Mouse (Mus musculus): ENCODE measurements around the gene Cnmd. TPM values are rescaled to one million over a fixed set of nuclear protein-coding genes. Genes with fewer than 3 reads are reported as not detected.

Cnmd gene
- total RNA-seq, 2 experiments from 2014 or later, result 0.62 to 1.5 TPM

DNA sequence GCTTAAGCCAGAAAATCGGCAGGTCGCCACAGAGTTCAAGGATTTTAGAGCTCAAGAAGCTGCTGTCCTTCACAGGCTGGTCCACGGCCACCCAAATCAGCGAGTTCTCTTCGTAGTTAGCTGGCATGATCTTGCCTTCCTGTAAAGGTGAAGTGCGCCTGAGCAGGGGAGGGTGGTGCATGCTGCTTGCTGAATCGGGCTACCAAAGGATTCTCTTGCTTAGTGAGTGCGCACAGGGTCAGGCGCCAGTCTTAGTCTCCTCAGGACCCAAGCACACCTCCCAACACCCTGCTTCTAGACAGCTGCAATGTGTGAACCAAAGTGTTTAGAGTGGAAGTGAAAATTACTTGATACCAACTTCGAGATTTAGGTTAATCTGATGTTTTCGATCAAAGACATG lies 16.6 kb downstream of the Cnmd start:
- no peak for DNase-seq

DNA sequence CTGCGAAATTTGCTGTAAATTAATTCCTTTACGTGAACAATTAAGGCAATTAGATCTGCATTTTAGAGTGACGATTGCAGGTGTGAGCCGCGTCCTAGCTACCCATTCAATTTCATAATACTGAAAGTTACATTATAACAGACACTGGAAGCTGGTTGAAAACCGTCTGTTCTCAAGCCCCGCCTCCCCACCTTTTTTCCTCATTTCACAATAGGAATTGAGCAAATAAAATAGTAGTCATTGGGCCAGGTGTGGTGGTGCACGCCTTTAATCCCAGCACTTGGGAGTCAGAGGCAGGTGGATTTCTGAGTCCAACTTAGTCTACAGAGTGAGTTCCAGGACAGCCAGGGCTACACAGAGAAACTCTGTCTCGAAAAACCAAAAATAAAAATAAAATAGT lies 19.9 kb downstream of the Cnmd start:
- DNase-seq, result no peak

DNA sequence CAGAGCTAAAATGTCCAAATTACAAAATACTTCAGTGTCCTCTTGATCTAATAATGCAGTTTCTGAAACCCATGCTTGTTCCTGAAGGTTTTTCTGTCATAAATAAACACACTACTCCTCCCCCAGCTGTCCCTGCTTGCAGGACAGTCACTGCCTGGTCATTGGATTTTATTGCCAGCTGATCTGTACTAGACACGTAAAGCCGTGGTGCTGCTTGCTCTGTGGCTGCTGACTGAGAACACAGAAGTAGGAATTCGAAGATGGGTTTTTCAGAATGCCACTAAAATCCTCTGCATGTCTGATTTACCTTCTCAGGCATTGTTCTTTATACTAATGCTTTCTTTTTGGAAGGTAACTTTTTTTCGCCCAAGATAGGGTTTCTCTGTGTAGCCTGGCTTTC lies 25.2 kb downstream of the Cnmd start:
- DNase-seq, result no peak

DNA sequence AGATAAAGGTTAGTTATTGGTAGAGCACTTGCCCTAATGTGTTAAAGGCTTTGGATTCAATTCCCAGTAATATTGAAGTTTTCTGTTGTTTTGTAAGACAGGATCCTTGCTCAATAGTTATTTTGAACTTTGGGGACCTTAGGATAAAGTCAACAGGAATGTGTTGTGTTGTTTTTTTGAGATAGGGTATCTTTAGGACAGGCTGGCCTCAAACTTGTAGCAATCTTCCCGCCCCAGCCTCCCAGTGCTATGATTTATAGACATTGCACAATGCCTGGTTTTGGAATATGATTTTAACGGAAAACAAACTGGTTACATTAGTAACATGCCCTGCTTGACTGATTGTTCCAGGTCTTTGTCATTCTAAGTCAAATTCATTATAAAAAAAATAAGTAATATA lies 28.8 kb downstream of the Cnmd start:
- DNase-seq, result no peak

DNA sequence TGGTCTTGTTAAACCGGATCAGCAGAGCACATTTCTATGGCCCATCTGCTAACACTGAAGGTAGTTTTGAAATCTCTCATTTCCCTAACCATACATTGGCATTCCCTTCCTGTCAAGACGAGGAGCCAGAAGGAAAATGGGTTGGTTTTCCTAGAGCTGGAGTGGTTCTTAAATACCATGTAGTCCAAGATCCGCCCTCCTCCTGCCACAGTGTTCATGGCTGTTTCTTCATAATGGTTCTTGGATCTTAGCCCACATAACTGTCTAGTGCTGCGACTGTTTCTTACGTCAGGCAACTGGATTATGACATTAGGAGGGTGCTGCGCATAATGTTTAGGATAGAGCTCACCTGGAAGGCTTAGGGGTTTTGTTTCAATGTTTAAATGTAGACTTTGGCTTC lies 29.6 kb downstream of the Cnmd start:
- no peak for DNase-seq

DNA sequence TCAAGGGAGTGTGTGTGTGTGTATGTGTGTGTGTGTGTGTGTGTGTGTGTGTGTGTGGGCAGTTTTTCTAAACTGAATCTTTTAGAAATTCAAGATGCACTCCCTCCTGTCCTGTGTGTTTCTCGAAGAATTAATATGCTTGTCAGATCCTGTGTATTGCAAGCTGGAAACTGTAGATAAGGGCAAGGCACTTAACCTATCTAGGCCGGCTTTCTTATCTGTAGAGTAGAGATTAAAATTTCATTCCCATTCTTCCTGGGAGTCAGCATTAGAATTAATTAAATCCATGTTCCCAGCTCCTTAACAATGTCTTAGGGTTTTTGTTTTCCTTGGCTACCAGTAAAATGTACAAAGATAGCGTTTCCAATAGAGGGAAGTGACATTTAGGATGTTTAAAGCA lies 40.8 kb downstream of the Cnmd start:
- no peak for DNase-seq

DNA sequence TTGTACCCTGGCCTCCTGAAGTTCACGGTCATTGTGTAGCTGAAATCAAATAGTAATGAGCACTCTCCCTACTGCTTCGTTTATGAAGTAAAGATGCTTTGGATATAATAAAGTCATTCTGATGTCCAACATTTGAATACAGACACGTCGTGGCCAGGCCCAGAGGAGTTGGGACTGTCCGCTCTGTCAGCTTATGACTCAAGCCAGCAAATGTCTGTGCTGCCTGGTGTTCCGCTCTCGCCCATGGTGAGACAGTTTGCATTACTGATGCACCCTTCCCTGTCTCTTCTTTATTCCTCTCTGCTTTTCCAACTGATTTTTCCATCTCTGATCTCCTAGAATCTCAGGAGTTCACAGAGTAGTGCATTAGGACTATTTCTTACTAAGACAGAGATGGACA lies 42.2 kb downstream of the Cnmd start:
- no peak for DNase-seq

DNA sequence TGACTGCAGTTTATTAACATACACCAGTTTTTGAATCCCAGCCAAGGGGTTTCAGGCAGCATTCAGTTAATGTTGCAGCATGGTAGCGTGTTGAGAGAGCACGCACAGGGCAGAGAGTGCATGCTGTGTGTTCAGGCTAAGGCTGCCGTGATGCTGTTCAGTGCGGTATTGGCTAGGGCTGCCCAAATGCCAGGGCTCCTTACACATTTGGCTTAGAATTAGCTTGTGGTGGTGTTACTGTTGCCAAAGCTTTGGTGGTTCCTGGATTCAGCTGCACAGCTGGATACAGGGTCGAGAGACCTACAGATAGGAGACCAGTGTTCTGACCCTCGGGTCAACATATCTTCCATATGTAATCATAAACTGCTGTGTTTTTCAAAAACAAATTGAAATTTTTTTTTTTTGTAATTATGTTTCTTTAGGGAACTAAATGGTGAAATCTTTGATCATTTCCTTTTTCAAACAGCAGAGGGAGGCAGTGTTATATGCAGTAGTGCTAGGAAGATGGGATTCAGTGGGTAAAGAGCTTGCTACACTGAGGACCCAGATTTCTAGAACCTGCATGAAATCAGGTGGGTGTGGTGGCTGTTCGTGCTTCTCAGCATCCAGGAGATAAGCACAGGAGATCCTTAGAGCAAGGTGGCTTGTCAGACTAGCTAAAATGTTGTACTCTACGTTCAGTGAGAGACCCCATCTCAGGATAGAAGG lies 44.7 kb downstream of the Cnmd start:
- no peak for DNase-seq

DNA sequence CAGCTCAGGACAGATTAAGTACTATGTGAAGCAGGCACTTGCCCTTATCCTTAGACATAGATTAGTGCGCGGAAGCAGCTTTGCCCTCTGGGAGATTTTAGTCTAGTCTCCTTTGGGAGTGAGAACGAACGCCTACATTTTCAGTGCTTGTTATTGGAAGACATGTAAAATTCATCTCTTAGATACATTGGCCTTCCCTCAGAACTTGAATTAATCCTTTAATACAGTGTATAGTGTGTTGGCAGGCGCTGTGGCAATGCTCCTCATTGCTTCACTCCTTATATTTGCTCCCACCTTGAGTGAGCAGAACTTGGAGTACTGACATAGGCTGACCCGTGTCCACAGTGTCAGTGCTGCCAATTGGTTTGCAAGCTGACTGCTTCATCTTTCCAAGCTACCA lies 53.7 kb downstream of the Cnmd start:
- DNase-seq, result no peak

DNA sequence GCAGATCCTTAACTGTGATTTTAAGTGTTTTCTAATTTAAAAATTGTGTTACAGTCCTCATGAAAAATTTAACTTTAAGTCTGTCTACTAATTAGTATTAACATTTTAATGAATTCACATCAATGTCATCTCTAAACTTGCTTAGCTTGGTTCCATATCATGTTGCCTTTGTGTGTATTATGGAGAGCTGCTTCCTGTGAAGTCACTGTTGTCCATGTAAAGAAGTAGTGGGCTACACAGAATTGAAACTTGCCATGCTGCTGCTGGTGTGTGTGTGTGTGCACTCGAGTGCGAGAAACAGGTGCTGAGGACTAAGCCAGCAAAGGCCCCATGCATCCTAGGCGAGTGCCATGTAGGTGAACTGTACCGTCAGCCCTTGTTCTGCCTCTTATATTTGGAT lies 54.6 kb downstream of the Cnmd start:
- no peak for DNase-seq

DNA sequence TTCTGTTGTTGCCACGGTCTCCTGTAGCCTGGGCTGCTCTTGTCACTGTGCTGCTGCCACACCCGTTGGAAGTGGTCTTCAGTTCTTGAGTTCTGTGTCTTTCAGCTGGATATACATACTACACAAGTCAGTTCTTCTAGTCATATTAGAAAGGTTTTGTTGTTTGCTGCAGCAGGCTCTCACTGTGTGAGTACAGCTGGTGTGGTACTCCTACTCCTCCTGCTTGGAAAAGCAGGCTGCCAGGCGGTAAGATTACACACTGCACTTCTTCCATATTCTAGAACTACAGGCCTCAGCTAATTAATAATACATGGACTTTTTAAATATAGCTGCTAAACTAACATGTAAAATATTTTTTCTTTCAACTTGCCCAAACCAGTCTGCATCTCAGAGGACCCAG lies 55.1 kb downstream of the Cnmd start:
- no peak for DNase-seq

DNA sequence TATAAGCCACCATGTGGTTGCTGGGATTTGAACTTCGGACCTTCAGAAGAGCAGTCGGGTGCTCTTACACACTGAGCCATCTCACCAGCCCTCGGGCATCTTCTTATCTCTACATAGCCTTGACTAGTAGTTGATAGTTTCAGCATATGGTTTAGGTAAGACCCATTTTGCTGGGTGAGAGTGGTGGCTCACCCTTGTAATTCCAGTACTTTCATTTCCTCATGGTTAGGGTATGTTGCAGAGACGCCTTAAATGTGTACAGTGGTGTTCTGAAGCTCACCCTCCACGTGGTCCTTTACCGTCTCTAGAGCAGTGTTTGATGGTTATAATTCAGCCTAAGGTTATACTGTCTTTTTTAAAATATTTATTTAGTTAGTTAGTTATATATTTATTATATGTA lies 55.6 kb downstream of the Cnmd start:
- no peak for DNase-seq

DNA sequence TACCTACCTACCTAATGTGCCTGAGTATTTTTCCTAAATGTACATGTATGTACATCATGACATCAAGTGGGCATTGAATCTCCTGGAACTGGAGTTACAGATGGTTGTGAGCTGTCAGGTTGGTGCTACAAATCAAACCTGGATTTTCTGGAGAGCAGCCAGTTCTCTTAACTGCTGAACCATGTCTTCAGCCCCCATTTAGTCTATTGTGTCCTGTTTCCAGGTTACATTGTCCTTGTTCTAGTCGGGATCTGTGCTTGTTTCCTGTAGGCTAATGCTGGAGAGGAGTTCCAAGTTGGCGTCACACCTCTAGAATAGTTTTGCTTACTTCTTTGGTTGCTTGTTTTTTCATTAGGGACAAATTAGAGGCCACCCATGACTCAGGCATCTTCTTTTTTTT lies 56.1 kb downstream of the Cnmd start:
- no peak for DNase-seq

DNA sequence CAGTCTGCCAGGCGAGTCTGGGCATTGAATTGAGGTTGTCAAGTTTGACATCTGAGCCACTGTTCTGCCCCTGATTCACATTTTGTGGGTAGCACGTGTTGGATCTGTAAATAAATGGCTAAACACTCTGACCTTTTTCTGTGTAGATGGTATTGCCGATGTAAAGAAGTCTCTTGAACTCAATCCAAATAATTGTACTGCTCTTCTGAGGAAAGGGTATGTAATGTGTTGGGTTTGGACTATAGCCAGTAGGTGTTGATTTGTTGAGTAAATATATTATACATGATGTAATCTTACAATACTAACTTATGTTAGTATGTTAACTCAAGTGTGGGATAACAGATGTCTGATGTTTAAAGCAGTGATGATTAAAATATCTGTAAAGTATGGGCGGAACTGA lies 65.4 kb downstream of the Cnmd start:
- DNase-seq, result no peak

DNA sequence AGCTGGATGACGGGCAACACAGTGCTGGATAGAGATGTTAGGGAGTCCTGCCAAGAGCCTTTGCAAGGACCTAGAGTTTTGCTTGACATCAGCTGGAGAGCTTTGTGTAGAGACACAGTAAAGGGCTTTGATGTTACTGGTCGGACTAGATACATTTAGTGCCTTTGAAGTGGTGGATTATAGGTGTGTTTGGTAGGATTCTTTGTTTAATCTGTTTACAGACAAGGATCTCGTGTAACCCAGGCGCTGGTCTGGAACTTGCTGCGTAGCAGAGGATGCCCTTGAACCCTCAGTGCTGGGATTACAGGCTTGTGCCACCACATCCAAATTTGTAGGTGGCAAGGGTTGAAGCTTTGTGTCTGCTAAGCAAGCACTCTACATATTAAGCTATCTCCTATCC lies 67.9 kb downstream of the Cnmd start:
- no peak for DNase-seq

DNA sequence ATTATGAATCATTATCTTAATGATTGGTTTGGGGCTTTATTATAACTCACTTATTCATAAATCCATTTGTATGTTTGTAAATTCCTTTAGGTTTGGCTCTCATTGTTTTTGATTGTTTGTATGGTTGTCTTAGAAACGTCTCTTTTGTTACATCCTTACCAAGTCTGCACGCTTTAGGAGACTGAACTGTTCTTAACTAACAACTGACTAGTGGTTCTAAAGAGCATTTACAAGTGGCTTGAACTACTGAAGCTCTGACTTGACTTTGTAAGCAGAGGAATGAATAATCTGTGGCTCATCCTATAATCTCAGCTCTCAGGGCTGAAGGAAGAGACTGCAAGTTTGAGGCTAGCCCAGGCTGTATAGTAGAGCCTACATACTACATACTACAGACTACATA lies 70.4 kb downstream of the Cnmd start:
- no peak for DNase-seq

DNA sequence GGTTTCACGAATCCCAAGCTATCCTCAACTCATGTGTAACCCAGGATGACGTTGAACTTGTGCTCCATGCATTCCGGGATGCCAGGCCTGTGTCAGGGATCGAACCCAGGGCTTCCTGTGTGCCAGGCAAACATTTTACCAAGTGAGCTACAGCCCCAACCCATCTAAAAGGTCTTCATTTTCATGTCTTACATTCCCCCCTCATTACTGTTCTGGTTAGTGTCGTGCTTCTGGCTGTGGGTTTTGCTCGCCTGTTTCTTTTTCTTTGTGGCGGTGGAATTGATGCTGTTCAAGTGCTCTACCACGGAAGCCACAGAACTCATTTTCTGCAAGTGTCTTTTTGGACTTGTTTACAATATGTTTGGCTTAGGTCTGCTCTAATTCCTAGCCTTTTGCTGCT lies 71.1 kb downstream of the Cnmd start:
- DNase-seq, result no peak

DNA sequence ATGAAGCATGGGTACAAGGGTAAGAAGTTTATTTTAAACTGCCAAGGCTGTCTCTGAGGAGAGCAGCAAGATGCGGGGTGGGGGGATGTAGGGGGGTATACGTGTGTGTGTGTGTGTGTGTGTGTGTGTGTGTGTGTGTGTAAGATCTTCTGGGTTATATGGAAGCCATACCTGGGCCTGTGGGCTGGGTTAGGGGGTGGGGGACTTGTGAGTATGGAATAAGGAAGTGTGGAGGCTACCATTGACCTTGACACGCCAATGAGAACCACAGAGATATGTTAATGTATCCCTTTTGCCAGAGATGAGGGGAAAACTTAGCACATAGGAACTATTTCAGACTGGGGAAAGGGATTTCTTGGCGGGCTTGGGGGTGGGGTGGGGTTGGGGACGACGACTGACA lies 72.6 kb downstream of the Cnmd start:
- no peak for DNase-seq

DNA sequence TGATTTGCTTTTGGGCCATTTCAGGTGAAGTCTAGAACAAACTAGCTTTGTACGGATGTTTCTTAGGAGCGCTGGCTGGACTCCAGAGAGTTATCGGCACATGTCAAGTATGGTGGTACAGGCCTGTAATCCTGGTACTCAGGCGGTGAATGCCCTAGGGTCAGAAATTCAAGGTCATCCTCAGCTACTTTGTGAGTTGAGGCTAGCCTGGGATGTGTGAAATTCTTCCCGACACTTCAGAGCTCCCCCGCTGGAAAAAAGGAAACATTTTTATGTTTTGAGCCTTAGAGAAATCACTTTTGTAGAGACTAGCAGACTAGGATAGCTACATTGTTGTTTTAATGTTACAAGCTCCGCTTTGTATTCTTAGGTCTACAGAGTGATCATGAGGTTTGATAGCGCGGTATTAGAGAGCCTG lies 73.4 kb downstream of the Cnmd start:
- no peak for DNase-seq

DNA sequence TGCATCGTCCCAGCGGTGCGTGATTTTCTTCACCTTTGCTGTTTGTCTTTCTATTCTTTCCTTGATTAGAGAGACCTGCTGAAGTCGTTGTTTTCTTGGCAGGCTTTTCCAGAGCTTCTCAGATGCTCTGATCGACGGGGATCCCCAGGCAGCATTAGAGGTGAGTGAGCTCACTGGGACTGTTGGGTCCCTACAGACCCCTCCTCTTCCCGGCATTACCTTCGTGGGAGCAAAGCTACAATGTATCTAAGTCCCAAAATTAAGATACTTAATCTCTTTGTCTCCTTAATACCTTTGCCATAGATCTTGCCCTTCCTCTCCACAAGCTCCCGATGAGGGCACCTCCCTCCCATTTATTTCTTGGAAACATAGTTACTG lies 74.1 kb downstream of the Cnmd start:
- DNase-seq, result no peak

Other genes starting within 250 kb of the Cnmd start
- 1 to 10 TPM; 5.5 to 7.5 TPM for gene Kbtbd7, start 235.7 kb downstream of the Cnmd start, total RNA-seq (2021)
- not detected for gene Kbtbd6, start 210.3 kb downstream of the Cnmd start, total RNA-seq (2021)
- gene Elf1, start 181.0 kb downstream of the Cnmd start, total RNA-seq (2021), result 1 to 10 TPM; 4.7 to 5.5 TPM
- 10 to 100 TPM; 20.0 to 21.2 TPM for gene Wbp4, start 180.7 kb downstream of the Cnmd start, total RNA-seq (2021)
- 10 to 100 TPM; 75.7 to 81.7 TPM for gene Sugt1, start 74.5 kb downstream of the Cnmd start, total RNA-seq (2021)
- gene Pcdh8, start 109.1 kb upstream of the Cnmd start, total RNA-seq (2021), result not detected